Mouse (Mus musculus): ENCODE results near the gene Ghitm. TPM values are rescaled to one million over a fixed set of nuclear protein-coding genes. Genes with fewer than 3 reads are reported as not detected.

Gene Ghitm
- polyA plus RNA-seq (2014; fragmentation: Nextera tagmentation; extraction: Ambion mirVana) = 189 and 196 TPM in 2 replicates

GRCm38 (mm10) chr14:37135127-37135593, at the start of gene Ghitm:
Ghitm (minus strand) TSS chr14:37135272.
- peak within 1 kb of the TSS; percentile 83 for H3K9ac ChIP-seq (ENCODE audit: low read length)
- WGBS = under 1% methylated on average over 38 of the region's 38 CpGs

GRCm38 (mm10) chr14:37184871-37185270, 49.8 kb upstream of the Ghitm start:
- Histone ChIP-seq H3K9ac (ENCODE audit: low read length) (no peak overlapping the region), H3K27ac (ENCODE audit: low read depth, low read length) (no peak overlapping the region), H3K4me3 (ENCODE audit: low read depth, low read length) (no peak overlapping the region), H3K36me3 (ENCODE audit: control insufficient read depth, insufficient read depth, low read length) (no peaks in the 10 kb centered on the region), H3K27me3 (ENCODE audit: control insufficient read depth, insufficient read depth, low read length) (no peaks in the 10 kb centered on the region), H3K4me1 (replicated peaks; ENCODE audit: control insufficient read depth, insufficient read depth, low read length) (no peaks in the 10 kb centered on the region), H3K4me2 (ENCODE audit: low read depth, low read length, severe bottlenecking) (no peak overlapping the region), H3K9me3 (ENCODE audit: control insufficient read depth, low read length) (no peaks in the 10 kb centered on the region)
- WGBS = 85% methylated on average over 2 of the region's 2 CpGs
- ATAC-seq (replicated peaks; ENCODE audit: low FRiP score) (no peak), DNase-seq (ENCODE audit: low spot score) (no peak)

More at GRCm38 (mm10) chr14:37135127-37135593, at the start of gene Ghitm:
- no peaks in the 10 kb centered on the region; the same call in 1 of the 2 replicates for H3K36me3 ChIP-seq (ENCODE audit: control insufficient read depth, insufficient read depth, low read length)
- ATAC-seq (replicated peaks; ENCODE audit: low FRiP score) (peak; percentile 100), DNase-seq (ENCODE audit: low spot score) (peak; percentile 95)
- no peaks in the 10 kb centered on the region for H3K9me3 ChIP-seq (ENCODE audit: control insufficient read depth, low read length)
- peak within 1 kb of the TSS; percentile 83 for H3K4me3 ChIP-seq (ENCODE audit: low read depth, low read length)
- H3K4me2 ChIP-seq (ENCODE audit: low read depth, low read length, severe bottlenecking) = peak within 1 kb of the TSS; percentile 68
- peak within 1 kb of the TSS; percentile 66; the same call in 1 of the 2 replicates for H3K27ac ChIP-seq (ENCODE audit: low read depth, low read length)
- no peaks in the 10 kb centered on the region for H3K27me3 ChIP-seq (ENCODE audit: control insufficient read depth, insufficient read depth, low read length)
- H3K4me1 ChIP-seq (replicated peaks; ENCODE audit: control insufficient read depth, insufficient read depth, low read length) = no peaks in the 10 kb centered on the region

- Histone ChIP-seq H3K36me3 (ENCODE audit: control insufficient read depth, insufficient read depth, low read length) (no peaks in the 10 kb centered on the region), H3K4me2 (ENCODE audit: low read depth, low read length, severe bottlenecking) (no peak overlapping the region), H3K4me1 (replicated peaks; ENCODE audit: control insufficient read depth, insufficient read depth, low read length) (no peaks in the 10 kb centered on the region), H3K9ac (ENCODE audit: low read length) (no peak overlapping the region), H3K27me3 (ENCODE audit: control insufficient read depth, insufficient read depth, low read length) (no peaks in the 10 kb centered on the region), H3K27ac (ENCODE audit: low read depth, low read length) (no peak overlapping the region), H3K9me3 (ENCODE audit: control insufficient read depth, low read length) (no peaks in the 10 kb centered on the region), H3K4me3 (ENCODE audit: low read depth, low read length) (no peak overlapping the region)
- ATAC-seq (replicated peaks; ENCODE audit: low FRiP score) (peak; percentile 53; the same call in 1 of the 2 replicates), DNase-seq (ENCODE audit: low spot score) (no peak)
- WGBS = 76% methylated on average over 3 of the region's 3 CpGs
Observed at GRCm38 (mm10) chr14:37174484-37174883, 39.4 kb upstream of the Ghitm start.

- Histone ChIP-seq H3K36me3 (ENCODE audit: control insufficient read depth, insufficient read depth, low read length) (no peaks in the 10 kb centered on the region), H3K9me3 (ENCODE audit: control insufficient read depth, low read length) (no peaks in the 10 kb centered on the region), H3K4me1 (replicated peaks; ENCODE audit: control insufficient read depth, insufficient read depth, low read length) (no peaks in the 10 kb centered on the region), H3K4me3 (ENCODE audit: low read depth, low read length) (no peak overlapping the region), H3K27ac (ENCODE audit: low read depth, low read length) (no peak overlapping the region), H3K4me2 (ENCODE audit: low read depth, low read length, severe bottlenecking) (no peak overlapping the region), H3K9ac (ENCODE audit: low read length) (no peak overlapping the region), H3K27me3 (ENCODE audit: control insufficient read depth, insufficient read depth, low read length) (no peaks in the 10 kb centered on the region)
- ATAC-seq (replicated peaks; ENCODE audit: low FRiP score) (no peak), DNase-seq (ENCODE audit: low spot score) (no peak)
- WGBS = 67% methylated on average over 1 of the region's 1 CpGs
Observed at GRCm38 (mm10) chr14:37165266-37165926, 30.3 kb upstream of the Ghitm start.

GRCm38 (mm10) chr14:37164392-37165032, 29.4 kb upstream of the Ghitm start:
- no peak for DNase-seq (ENCODE audit: low spot score)
- H3K9me3 ChIP-seq (ENCODE audit: control insufficient read depth, low read length) = no peaks in the 10 kb centered on the region
- no peaks in the 10 kb centered on the region for H3K4me1 ChIP-seq (replicated peaks; ENCODE audit: control insufficient read depth, insufficient read depth, low read length)
- no peaks in the 10 kb centered on the region for H3K36me3 ChIP-seq (ENCODE audit: control insufficient read depth, insufficient read depth, low read length)
- H3K27ac ChIP-seq (ENCODE audit: low read depth, low read length) = no peak overlapping the region
- no peak overlapping the region for H3K9ac ChIP-seq (ENCODE audit: low read length)
- 82% methylated on average over 4 of the region's 4 CpGs for WGBS
- H3K4me2 ChIP-seq (ENCODE audit: low read depth, low read length, severe bottlenecking) = no peak overlapping the region
- no peak overlapping the region for H3K4me3 ChIP-seq (ENCODE audit: low read depth, low read length)
- no peaks in the 10 kb centered on the region for H3K27me3 ChIP-seq (ENCODE audit: control insufficient read depth, insufficient read depth, low read length)
- ATAC-seq (replicated peaks; ENCODE audit: low FRiP score) = no peak

- Histone ChIP-seq H3K27ac (ENCODE audit: low read depth, low read length) (no peak overlapping the region), H3K4me2 (ENCODE audit: low read depth, low read length, severe bottlenecking) (no peak overlapping the region), H3K4me3 (ENCODE audit: low read depth, low read length) (no peak overlapping the region), H3K9me3 (ENCODE audit: control insufficient read depth, low read length) (no peaks in the 10 kb centered on the region), H3K4me1 (replicated peaks; ENCODE audit: control insufficient read depth, insufficient read depth, low read length) (no peaks in the 10 kb centered on the region), H3K36me3 (ENCODE audit: control insufficient read depth, insufficient read depth, low read length) (no peaks in the 10 kb centered on the region), H3K27me3 (ENCODE audit: control insufficient read depth, insufficient read depth, low read length) (no peaks in the 10 kb centered on the region), H3K9ac (ENCODE audit: low read length) (no peak overlapping the region)
- no peak for DNase-seq (ENCODE audit: low spot score)
- ATAC-seq (replicated peaks; ENCODE audit: low FRiP score) = no peak
- WGBS = 78% methylated on average over 4 of the region's 4 CpGs
Observed at GRCm38 (mm10) chr14:37163277-37163956, 28.3 kb upstream of the Ghitm start.

- H3K27me3 ChIP-seq (ENCODE audit: control insufficient read depth, insufficient read depth, low read length) = no peaks in the 10 kb centered on the region
- WGBS = 100% methylated on average over 1 of the region's 1 CpGs
- no peak overlapping the region for H3K4me3 ChIP-seq (ENCODE audit: low read depth, low read length)
- no peaks in the 10 kb centered on the region for H3K36me3 ChIP-seq (ENCODE audit: control insufficient read depth, insufficient read depth, low read length)
- no peaks in the 10 kb centered on the region for H3K9me3 ChIP-seq (ENCODE audit: control insufficient read depth, low read length)
- no peaks in the 10 kb centered on the region for H3K4me1 ChIP-seq (replicated peaks; ENCODE audit: control insufficient read depth, insufficient read depth, low read length)
- H3K4me2 ChIP-seq (ENCODE audit: low read depth, low read length, severe bottlenecking) = no peak overlapping the region
- no peak for DNase-seq (ENCODE audit: low spot score)
- no peak for ATAC-seq (replicated peaks; ENCODE audit: low FRiP score)
- H3K9ac ChIP-seq (ENCODE audit: low read length) = no peak overlapping the region
- no peak overlapping the region for H3K27ac ChIP-seq (ENCODE audit: low read depth, low read length)
Observed at GRCm38 (mm10) chr14:37154391-37154790, 19.3 kb upstream of the Ghitm start.

GRCm38 (mm10) chr14:37139051-37139710, 4.1 kb upstream of the Ghitm start:
- no peaks in the 10 kb centered on the region for H3K27me3 ChIP-seq (ENCODE audit: control insufficient read depth, insufficient read depth, low read length)
- no peak for ATAC-seq (replicated peaks; ENCODE audit: low FRiP score)
- H3K36me3 ChIP-seq (ENCODE audit: control insufficient read depth, insufficient read depth, low read length) = no peaks in the 10 kb centered on the region
- DNase-seq (ENCODE audit: low spot score) = no peak
- H3K4me2 ChIP-seq (ENCODE audit: low read depth, low read length, severe bottlenecking) = no peak overlapping the region
- H3K4me1 ChIP-seq (replicated peaks; ENCODE audit: control insufficient read depth, insufficient read depth, low read length) = no peaks in the 10 kb centered on the region
- no peaks in the 10 kb centered on the region for H3K9me3 ChIP-seq (ENCODE audit: control insufficient read depth, low read length)
- H3K27ac ChIP-seq (ENCODE audit: low read depth, low read length) = no peak overlapping the region
- no peak overlapping the region for H3K4me3 ChIP-seq (ENCODE audit: low read depth, low read length)
- no peak overlapping the region for H3K9ac ChIP-seq (ENCODE audit: low read length)
- WGBS = 55% methylated on average over 8 of the region's 8 CpGs
